Mouse (Mus musculus): Measurements from ENCODE around the gene Evx2.

Gene Evx2

DNA sequence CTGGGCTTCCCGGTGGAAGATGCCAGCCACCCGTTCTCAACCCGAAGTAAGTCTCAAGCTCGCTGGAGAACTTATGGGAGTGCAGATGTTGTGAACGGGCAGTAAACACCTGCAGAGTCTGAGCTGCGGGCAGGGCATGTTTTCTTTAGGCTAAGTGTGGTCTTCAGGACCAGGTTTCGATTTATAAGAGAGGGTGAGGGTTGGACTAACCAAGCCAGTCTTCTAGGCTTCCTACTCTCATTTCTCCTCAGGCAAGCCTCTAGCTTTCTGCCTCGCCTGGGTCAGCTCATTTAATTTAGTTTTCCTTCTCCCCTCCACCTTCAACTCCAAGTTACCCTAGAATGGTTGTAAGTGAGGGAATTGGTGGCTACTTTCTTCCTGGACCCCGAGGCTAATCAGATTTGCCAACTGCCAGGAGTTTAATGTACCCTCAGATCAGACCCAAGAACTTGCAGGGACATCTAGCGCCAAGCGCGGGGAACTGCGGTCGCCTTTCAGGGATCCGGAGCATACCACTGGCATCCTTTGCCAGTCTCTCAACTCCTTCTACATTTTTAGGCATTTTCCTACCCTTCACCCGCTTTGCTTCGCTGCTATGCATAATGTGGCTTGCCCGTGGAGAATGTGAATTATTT, 4.1 kb upstream of the Evx2 start:
- no peak for DNase-seq

DNA sequence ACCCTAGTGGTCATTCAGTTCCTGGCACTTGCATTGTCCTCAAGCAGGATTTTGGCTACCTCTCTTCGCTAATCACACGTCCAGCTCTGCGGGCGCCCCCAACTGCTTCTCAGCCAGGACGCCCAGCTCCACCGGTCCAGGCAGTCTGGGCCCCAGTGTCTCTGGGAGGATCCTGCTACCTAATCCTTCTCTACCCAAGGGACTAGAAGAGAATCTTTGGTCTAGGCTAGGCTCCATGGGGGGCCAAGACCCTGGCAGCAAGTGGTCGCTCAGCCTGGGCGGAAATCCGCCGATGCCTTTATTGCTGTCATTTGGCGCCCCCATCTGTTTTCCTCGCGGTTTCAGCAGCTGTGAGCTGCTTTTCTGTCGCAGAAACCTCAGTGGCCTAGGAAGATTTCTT, 2.3 kb upstream of the Evx2 start:
- DNase-seq: peak; percentile 37

GRCm38 (mm10) chr2:74660421-74661375, 1.3 kb upstream of the Evx2 start:
- no peak for DNase-seq

GRCm38 (mm10) chr2:74658667-74659371, 538 bp downstream of the Evx2 start:
- no peak for DNase-seq

GRCm38 (mm10) chr2:74658024-74658666, 1.2 kb downstream of the Evx2 start:
- DNase-seq: no peak

DNA sequence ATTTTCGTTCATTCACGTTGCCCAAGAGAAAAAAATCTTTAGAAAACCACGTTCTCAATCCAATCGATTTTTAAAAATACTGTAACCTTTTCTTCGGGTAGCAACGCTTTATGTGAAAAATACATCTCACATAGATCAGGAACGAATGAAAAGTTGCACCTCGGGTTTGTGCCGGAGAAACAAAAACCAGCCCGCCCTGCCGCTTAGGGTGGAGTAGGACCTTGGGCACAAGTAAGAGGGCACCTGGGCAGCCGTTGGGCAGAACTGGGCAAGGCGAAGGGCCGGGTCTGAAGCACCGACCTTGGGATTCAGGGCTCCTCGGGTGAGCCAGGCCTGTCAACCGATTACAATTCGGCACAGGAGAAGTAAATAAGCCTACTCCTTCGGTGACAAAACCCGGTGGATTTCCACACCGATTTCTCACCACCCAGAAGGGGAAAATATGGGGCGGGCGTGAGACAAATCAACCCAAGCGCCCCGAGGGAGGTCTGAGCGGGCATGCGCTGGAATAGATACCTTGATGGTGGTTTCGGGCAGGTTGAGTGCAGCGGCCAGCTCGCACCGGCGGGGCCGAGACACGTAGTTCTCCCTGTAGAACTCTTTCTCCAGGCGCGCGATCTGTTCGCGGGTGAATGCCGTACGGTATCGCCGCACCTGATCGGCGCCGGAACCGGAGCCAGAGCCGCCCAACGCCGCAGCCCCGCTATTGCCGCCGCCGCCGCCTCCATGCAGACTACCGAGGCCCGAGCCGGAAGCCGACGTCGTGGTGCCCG, 1.9 kb downstream of the Evx2 start:
- peak; percentile 33 for DNase-seq

DNA sequence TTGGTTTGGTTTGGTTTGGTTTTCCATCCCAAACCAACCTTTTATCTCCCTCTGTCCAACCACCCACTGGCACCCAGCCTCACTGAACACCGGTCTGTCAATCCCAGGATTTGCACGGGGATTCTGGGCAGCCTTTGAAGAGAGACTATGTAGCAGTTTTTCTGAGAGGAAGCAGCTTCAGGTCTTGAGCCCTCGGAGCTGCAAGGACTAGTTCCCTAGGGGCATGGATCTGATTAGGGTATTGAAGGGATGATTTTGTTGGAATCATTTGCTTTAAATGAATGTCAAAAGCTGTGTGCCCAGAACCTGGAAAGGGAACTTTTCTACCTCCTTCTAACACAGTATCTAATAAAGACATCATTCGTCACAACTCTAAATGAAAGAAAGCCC, 2.7 kb downstream of the Evx2 start:
- DNase-seq: no peak

GRCm38 (mm10) chr2:74655821-74656631, 3.3 kb downstream of the Evx2 start:
- DNase-seq: peak; percentile 32

- DNase-seq: peak; percentile 39
Measured at GRCm38 (mm10) chr2:74655420-74655781, 4.0 kb downstream of the Evx2 start.

GRCm38 (mm10) chr2:74654743-74655419, 4.5 kb downstream of the Evx2 start:
- no peak for DNase-seq

GRCm38 (mm10) chr2:74653781-74654535, 5.4 kb downstream of the Evx2 start:
- no peak for DNase-seq

GRCm38 (mm10) chr2:74652996-74653340, 6.4 kb downstream of the Evx2 start:
- DNase-seq: no peak

GRCm38 (mm10) chr2:74647082-74647864, 12.1 kb downstream of the Evx2 start:
- DNase-seq: no peak

DNA sequence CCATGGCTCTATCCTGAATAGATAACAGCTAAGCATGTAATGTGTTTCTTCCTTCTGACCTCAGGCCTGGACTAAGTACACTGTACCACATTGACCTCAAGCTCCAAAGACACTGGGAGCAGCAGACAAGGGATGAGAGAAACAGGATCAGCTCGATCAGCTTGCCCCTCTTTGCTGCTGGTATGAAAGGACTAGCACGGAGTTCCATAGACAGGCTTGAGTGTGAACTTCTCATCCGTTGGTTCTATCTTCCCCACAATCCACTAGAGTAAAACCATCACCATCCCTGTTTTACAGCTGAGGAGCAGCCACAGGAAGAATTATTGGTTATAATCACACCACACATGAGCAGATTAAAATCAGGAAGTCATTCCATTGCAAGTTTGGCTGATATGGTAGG, 13.7 kb downstream of the Evx2 start:
- no peak for DNase-seq

DNA sequence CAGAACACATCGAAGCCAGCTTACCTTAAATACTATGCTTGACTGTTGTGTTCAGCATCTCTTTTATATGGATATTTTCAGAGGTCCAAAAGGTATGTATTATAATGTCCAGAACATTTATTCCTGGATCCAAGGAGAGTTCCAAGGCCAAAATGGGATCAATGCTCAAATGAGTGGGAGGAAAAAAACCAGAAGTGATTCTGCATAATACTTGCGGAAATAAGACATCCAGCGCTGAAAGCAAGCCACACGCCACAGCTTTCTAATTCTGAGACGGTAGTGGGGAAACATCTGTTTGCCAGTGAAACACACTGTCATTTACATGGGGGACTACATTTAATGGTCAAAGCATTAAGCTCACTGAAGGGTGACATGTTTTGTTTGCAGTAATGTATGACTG, 16.9 kb downstream of the Evx2 start:
- no peak for DNase-seq

DNA sequence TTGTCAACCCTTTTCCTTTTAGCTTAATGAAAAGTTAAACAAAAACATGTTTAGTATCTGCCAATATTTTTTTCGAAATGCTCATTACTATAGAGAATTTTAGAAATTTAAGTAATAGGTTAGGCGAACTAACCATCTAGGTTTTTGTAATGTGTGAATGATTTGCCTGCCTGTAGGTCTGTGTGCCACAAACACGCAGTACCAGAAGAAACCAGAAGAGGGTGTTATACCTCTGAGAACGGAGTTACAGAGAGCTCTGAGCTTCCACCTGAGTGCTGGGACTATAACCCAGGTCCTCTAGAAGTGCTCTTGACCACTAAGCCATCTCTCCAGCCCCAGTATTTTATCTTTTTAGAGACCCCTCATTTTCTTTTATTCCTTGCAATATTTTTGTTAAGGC, 23.9 kb downstream of the Evx2 start:
- DNase-seq: no peak

GRCm38 (mm10) chr2:74620368-74620767, 39.0 kb downstream of the Evx2 start:
- DNase-seq: no peak

GRCm38 (mm10) chr2:74619676-74620246, 39.6 kb downstream of the Evx2 start:
- DNase-seq: no peak

- DNase-seq: no peak
Measured at GRCm38 (mm10) chr2:74617706-74618105, 41.7 kb downstream of the Evx2 start.
